Mouse (Mus musculus): ENCODE measurements around the gene Rgs14. TPM values are rescaled to one million over a fixed set of nuclear protein-coding genes. Genes with fewer than 3 reads are reported as not detected.

Rgs14 gene
- polyA plus RNA-seq, 1 experiment = 14.6 TPM

- Histone ChIP-seq H3K36me3 (ENCODE audit: control insufficient read depth, insufficient read depth, low read length) (no peaks in the 10 kb centered on the region), H3K27me3 (ENCODE audit: control insufficient read depth, insufficient read depth, low read length) (no peaks in the 10 kb centered on the region), H3K4me1 (ENCODE audit: control insufficient read depth, insufficient read depth, insufficient read length, low read length) (peaks cover 9% of the 10 kb centered on the region), H3K27ac (ENCODE audit: insufficient read depth, low read depth, low read length) (no peak overlapping the region), H3K4me3 (ENCODE audit: low read depth, low read length) (no peak overlapping the region)
- TF ChIP-seq POLR2A (IDR thresholded peaks at IDR 0.05; ENCODE audit: low read depth, low read length) (no peak), CTCF (IDR thresholded peaks at IDR 0.05; ENCODE audit: extremely low read depth, insufficient read length, insufficient replicate concordance, low read depth, low read length) (no peak)
- WGBS = 82% methylated on average over 3 of the region's 3 CpGs
Observed at GRCm38 (mm10) chr13:55332331-55332730, 37.2 kb upstream of the Rgs14 start.

- 87% methylated on average over 4 of the region's 4 CpGs for WGBS
- H3K27me3 ChIP-seq (ENCODE audit: control insufficient read depth, insufficient read depth, low read length) = no peaks in the 10 kb centered on the region
- H3K4me1 ChIP-seq (ENCODE audit: control insufficient read depth, insufficient read depth, insufficient read length, low read length) = peaks cover 5% of the 10 kb centered on the region; the same call in 1 of the 2 replicates
- H3K4me3 ChIP-seq (ENCODE audit: low read depth, low read length) = no peak overlapping the region
- H3K27ac ChIP-seq (ENCODE audit: insufficient read depth, low read depth, low read length) = no peak overlapping the region
- no peak for TF ChIP-seq POLR2A (IDR thresholded peaks at IDR 0.05; ENCODE audit: low read depth, low read length)
- TF ChIP-seq CTCF (IDR thresholded peaks at IDR 0.05; ENCODE audit: extremely low read depth, insufficient read length, insufficient replicate concordance, low read depth, low read length) = no peak
- no peaks in the 10 kb centered on the region for H3K36me3 ChIP-seq (ENCODE audit: control insufficient read depth, insufficient read depth, low read length)
Observed at GRCm38 (mm10) chr13:55335701-55336100, 33.8 kb upstream of the Rgs14 start.

GRCm38 (mm10) chr13:55337341-55337975 lies 32.1 kb upstream of the Rgs14 start:
- Histone ChIP-seq H3K4me1 (ENCODE audit: control insufficient read depth, insufficient read depth, insufficient read length, low read length) (peaks cover 5% of the 10 kb centered on the region; the same call in 1 of the 2 replicates), H3K36me3 (ENCODE audit: control insufficient read depth, insufficient read depth, low read length) (no peaks in the 10 kb centered on the region), H3K27ac (ENCODE audit: insufficient read depth, low read depth, low read length) (no peak overlapping the region), H3K27me3 (ENCODE audit: control insufficient read depth, insufficient read depth, low read length) (no peaks in the 10 kb centered on the region), H3K4me3 (ENCODE audit: low read depth, low read length) (no peak overlapping the region)
- 49% methylated on average over 10 of the region's 10 CpGs for WGBS
- TF ChIP-seq CTCF (IDR thresholded peaks at IDR 0.05; ENCODE audit: extremely low read depth, insufficient read length, insufficient replicate concordance, low read depth, low read length) (no peak), POLR2A (IDR thresholded peaks at IDR 0.05; ENCODE audit: low read depth, low read length) (no peak)

DNA sequence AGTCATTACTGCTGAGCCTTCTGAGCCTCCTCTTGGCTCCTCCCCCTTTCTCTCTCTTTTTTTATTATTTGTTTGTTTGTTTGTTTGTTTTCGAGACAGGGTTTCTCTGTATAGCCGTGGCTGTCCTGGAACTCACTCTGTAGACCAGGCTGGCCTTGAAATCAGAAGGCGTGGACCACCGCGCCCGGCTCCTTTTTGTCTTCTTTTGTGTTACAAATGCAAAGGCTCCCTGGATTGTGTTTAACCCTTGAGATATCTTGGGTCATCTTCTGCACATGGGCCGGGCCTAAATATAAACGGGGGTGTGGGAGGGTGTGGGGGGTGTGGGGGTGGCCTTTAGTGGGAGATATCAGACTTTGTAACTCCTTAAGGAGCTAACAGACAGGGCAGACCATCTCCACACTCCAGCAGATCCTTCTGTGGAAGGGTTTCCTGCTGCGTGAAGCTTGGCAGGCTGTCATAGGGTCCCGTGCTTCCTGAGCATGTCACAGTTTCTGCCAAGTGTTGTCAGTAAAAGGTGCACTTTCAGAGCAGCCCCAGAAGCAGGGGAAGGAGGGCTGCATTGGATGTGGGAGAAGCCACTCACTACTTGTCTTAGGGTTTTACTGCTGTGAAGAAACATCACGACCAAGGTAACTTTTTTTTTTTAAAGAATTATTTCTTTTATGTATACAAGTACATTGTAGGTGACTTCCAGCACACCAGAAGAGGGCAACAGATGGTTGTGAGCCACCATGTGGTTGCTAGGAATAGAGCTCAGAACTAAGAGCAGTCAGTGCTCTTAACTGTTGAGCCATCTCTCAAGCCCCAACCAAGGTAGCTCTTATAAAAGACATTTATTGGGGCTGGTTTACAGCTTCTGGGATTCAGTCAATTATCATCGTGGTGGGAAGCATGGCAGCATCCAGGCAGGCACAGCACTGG lies 31.1 kb upstream of the Rgs14 start:
- Histone ChIP-seq H3K27ac (ENCODE audit: insufficient read depth, low read depth, low read length) (no peak overlapping the region), H3K4me1 (ENCODE audit: control insufficient read depth, insufficient read depth, insufficient read length, low read length) (peaks cover 5% of the 10 kb centered on the region; the same call in 1 of the 2 replicates), H3K27me3 (ENCODE audit: control insufficient read depth, insufficient read depth, low read length) (no peaks in the 10 kb centered on the region), H3K36me3 (ENCODE audit: control insufficient read depth, insufficient read depth, low read length) (no peaks in the 10 kb centered on the region), H3K4me3 (ENCODE audit: low read depth, low read length) (no peak overlapping the region)
- WGBS = 70% methylated on average over 12 of the region's 12 CpGs
- TF ChIP-seq CTCF (IDR thresholded peaks at IDR 0.05; ENCODE audit: extremely low read depth, insufficient read length, insufficient replicate concordance, low read depth, low read length) (no peak), POLR2A (IDR thresholded peaks at IDR 0.05; ENCODE audit: low read depth, low read length) (no peak)

DNA sequence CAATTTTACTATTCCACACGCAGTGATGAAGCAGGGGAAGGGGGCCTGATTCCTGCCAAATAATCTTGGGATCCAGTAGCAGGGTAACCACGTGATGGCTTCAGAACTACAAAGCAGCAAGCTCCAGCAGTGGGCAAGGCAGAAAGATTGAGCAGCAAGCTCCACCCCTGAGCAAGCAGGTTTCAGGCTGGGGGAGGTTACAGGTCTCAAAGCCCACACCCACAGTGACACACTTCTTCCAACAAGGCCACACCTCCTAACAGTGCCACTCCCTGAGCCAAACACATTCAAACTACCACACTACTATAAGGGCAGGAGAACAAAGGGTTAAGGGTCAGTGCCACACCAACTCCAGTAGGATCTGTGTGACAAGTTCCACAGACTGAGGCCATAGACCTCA lies 30.3 kb upstream of the Rgs14 start:
- no peak for TF ChIP-seq CTCF (IDR thresholded peaks at IDR 0.05; ENCODE audit: extremely low read depth, insufficient read length, insufficient replicate concordance, low read depth, low read length)
- peak overlapping the region; percentile 19 for H3K27ac ChIP-seq (ENCODE audit: insufficient read depth, low read depth, low read length)
- H3K4me3 ChIP-seq (ENCODE audit: low read depth, low read length) = no peak overlapping the region
- WGBS = 17% methylated on average over 2 of the region's 2 CpGs
- H3K36me3 ChIP-seq (ENCODE audit: control insufficient read depth, insufficient read depth, low read length) = peaks cover 1% of the 10 kb centered on the region; the same call in 1 of the 2 replicates
- no peaks in the 10 kb centered on the region for H3K27me3 ChIP-seq (ENCODE audit: control insufficient read depth, insufficient read depth, low read length)
- H3K4me1 ChIP-seq (ENCODE audit: control insufficient read depth, insufficient read depth, insufficient read length, low read length) = peaks cover 5% of the 10 kb centered on the region; the same call in 1 of the 2 replicates

DNA sequence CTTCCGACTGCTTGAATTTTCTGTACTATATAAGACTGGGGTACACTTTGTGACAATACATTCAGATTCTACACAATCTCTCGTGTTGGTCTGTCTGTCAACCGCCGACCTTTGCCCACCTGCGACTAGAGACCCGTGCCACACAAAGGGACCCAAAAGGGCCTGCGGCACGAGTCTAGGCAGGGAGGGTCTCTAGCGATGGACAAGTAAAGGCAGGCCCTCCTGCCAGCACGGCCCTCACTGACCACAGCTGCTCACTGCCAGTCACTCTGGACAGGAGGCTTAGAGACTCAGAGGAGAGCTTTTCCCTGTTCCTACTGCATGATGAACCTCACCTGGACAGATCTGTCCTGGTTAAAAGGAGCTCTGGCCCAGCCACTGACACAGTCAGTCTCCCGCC lies 27.1 kb upstream of the Rgs14 start:
- no peaks in the 10 kb centered on the region for H3K27me3 ChIP-seq (ENCODE audit: control insufficient read depth, insufficient read depth, low read length)
- H3K4me1 ChIP-seq (ENCODE audit: control insufficient read depth, insufficient read depth, insufficient read length, low read length) = peaks cover 5% of the 10 kb centered on the region; the same call in 1 of the 2 replicates
- no peak overlapping the region for H3K27ac ChIP-seq (ENCODE audit: insufficient read depth, low read depth, low read length)
- TF ChIP-seq POLR2A (IDR thresholded peaks at IDR 0.05; ENCODE audit: low read depth, low read length) (no peak), CTCF (IDR thresholded peaks at IDR 0.05; ENCODE audit: extremely low read depth, insufficient read length, insufficient replicate concordance, low read depth, low read length) (no peak)
- no peak overlapping the region for H3K4me3 ChIP-seq (ENCODE audit: low read depth, low read length)
- WGBS = 36% methylated on average over 11 of the region's 11 CpGs
- H3K36me3 ChIP-seq (ENCODE audit: control insufficient read depth, insufficient read depth, low read length) = peaks cover 32% of the 10 kb centered on the region

DNA sequence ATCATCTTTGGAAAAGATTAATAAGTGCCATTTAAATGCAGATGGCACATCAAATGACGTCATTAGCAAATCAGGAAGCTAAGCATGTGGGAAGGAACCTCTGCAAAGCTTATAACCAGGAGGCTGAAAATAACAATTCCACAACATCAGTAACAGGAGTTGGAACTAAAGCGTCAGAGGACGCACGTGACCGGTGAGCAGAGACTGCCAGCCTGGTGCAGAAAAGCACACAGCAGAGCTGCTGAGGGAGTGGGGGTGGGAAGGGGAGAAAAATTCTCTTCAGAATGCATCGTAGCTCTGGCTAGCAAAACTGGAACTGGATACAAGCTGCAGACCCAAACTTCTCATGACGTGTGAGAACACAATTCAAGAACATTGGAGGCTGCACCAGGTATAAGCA lies 25.2 kb upstream of the Rgs14 start:
- no peaks in the 10 kb centered on the region for H3K4me1 ChIP-seq (ENCODE audit: control insufficient read depth, insufficient read depth, insufficient read length, low read length)
- 87% methylated on average over 7 of the region's 7 CpGs for WGBS
- no peaks in the 10 kb centered on the region for H3K27me3 ChIP-seq (ENCODE audit: control insufficient read depth, insufficient read depth, low read length)
- H3K27ac ChIP-seq (ENCODE audit: insufficient read depth, low read depth, low read length) = no peak overlapping the region
- TF ChIP-seq CTCF (IDR thresholded peaks at IDR 0.05; ENCODE audit: extremely low read depth, insufficient read length, insufficient replicate concordance, low read depth, low read length) = no peak
- TF ChIP-seq POLR2A (IDR thresholded peaks at IDR 0.05; ENCODE audit: low read depth, low read length) = no peak
- peaks cover 48% of the 10 kb centered on the region for H3K36me3 ChIP-seq (ENCODE audit: control insufficient read depth, insufficient read depth, low read length)
- H3K4me3 ChIP-seq (ENCODE audit: low read depth, low read length) = no peak overlapping the region
